21 mouse cellular contexts compared by ENCODE assay signal in the genomic region with DNA sequence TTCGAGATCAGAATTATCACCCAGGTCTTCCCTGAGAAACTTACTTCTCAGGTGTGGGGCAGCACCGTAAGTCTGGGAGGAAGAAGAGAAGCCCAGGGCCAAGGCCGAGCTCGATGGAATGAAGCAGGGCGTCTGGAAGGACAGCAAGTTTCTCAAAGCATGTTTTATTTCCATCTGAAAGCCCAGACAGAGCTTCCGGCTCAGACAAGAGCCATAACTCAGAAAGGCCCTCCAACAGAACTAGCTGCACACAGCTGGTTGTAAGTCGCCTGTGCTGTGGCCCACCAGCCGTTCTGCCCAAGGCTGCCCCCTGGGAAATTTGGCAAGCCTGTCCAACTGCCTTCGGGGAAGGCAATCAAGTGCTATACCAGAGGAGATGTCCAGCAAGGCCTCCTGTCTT. TPM values are rescaled to one million over a fixed set of nuclear protein-coding genes. Genes with fewer than 3 reads are reported as not detected.
DNase-seq lines count a peak whose midpoint lies in the region; ATAC-seq lines count a peak whose summit lies in the region.
"Had no signal": no experiment of that assay in that cellular context is flagged by ENCODE, and none has a peak within 500 bp of the region (broad histone marks: within the 10 kb centered on the region; RNA-seq: fewer than 3 reads in every experiment).

No protein-coding gene starts in this region.

- H3K4me2 ChIP-seq in kidney, embryonic 16.5 days (replicated peaks; ENCODE audit: low read depth, low read length) = no peak overlapping the region
- H3K4me2 ChIP-seq: embryonic facial prominence, embryonic 13.5 days; heart, embryonic 12.5 days; hindbrain, embryonic 13.5 days; midbrain, embryonic 13.5 days had no signal

- H3K36me3 ChIP-seq in kidney, embryonic 16.5 days (ENCODE audit: insufficient read depth, low read length) = no peaks in the 10 kb centered on the region
- H3K36me3 ChIP-seq in embryonic facial prominence, embryonic 10.5 days (replicated peaks) = no peaks in the 10 kb centered on the region
- no peaks in the 10 kb centered on the region for H3K36me3 ChIP-seq in limb, embryonic 10.5 days
- H3K36me3 ChIP-seq: embryonic facial prominence, embryonic 13.5 days; heart, embryonic 12.5 days; midbrain, embryonic 13.5 days had no signal

- no peak for ATAC-seq in kidney, embryonic 16.5 days (ENCODE audit: low FRiP score, low TSS enrichment)
- no peak for ATAC-seq in granulocyte monocyte progenitor cell, adult 5-6 weeks (replicated peaks; ENCODE audit: poor library complexity, severe bottlenecking)
- ATAC-seq: forebrain, embryonic 14.5 days; liver, postnatal 0 days; midbrain, embryonic 13.5 days had no signal

- no peak overlapping the region for H3K4me3 ChIP-seq in kidney, embryonic 16.5 days (ENCODE audit: low read length)
- H3K4me3 ChIP-seq in embryonic facial prominence, embryonic 10.5 days = no peak overlapping the region
- H3K4me3 ChIP-seq in limb, embryonic 10.5 days = no peak overlapping the region
- H3K4me3 ChIP-seq: embryonic facial prominence, embryonic 13.5 days; heart, embryonic 12.5 days; hindbrain, embryonic 13.5 days; midbrain, embryonic 13.5 days had no signal

- peaks cover 61% of the 10 kb centered on the region for H3K4me1 ChIP-seq in kidney, embryonic 16.5 days (ENCODE audit: insufficient read depth, low read length)
- peaks cover 61% of the 10 kb centered on the region for H3K4me1 ChIP-seq in embryonic facial prominence, embryonic 10.5 days
- peaks cover 60% of the 10 kb centered on the region for H3K4me1 ChIP-seq in limb, embryonic 10.5 days

- peak; percentile 30 for DNase-seq in cerebellum, adult 9-11 months
- DNase-seq in cerebellum, postnatal 14 days = no peak
- no peak for DNase-seq in kidney, adult 11 months
- no peak for DNase-seq in embryonic facial prominence, embryonic 10.5 days (ENCODE audit: low spot score)
- DNase-seq in limb, embryonic 10.5 days (ENCODE audit: low spot score) = no peak
- no peak for DNase-seq in heart, adult 18-20 months
- DNase-seq: adrenal gland, adult 8-10 months; cerebellum, adult 8-10 months; heart, postnatal 14 days; liver, postnatal 0 days; lung, postnatal 10 days; right cerebral cortex, postnatal 14 days had no signal

- 33% methylated on average over 9 of the region's 9 CpGs for WGBS in kidney, embryonic 16.5 days
- WGBS in embryonic facial prominence, embryonic 10.5 days = 75% methylated on average over 9 of the region's 9 CpGs
- 70% methylated on average over 9 of the region's 9 CpGs for WGBS in limb, embryonic 10.5 days

- peak overlapping the region; percentile 63 for H3K27ac ChIP-seq in kidney, embryonic 16.5 days (ENCODE audit: low read length)
- H3K27ac ChIP-seq in embryonic facial prominence, embryonic 10.5 days (replicated peaks) = 0 out of 2 replicates have a peak overlapping the region, but pooled peaks have one; percentile 6
- H3K27ac ChIP-seq in limb, embryonic 10.5 days = peak overlapping the region; percentile 72; the same call in 1 of the 2 replicates
- H3K27ac ChIP-seq: embryonic facial prominence, embryonic 13.5 days; hindbrain, embryonic 13.5 days; midbrain, embryonic 13.5 days had no signal

- H3K27me3 ChIP-seq in kidney, embryonic 16.5 days (ENCODE audit: insufficient read depth, low read length) = peaks cover 10% of the 10 kb centered on the region; the same call in 1 of the 2 replicates
- H3K27me3 ChIP-seq in embryonic facial prominence, embryonic 10.5 days (replicated peaks; ENCODE audit: low read depth, poor library complexity, severe bottlenecking) = peaks cover 82% of the 10 kb centered on the region
- peaks cover 38% of the 10 kb centered on the region for H3K27me3 ChIP-seq in limb, embryonic 10.5 days (ENCODE audit: low read depth, poor library complexity, severe bottlenecking)

- no peak overlapping the region for H3K9ac ChIP-seq in kidney, embryonic 16.5 days (replicated peaks; ENCODE audit: low read length)
- H3K9ac ChIP-seq: embryonic facial prominence, embryonic 13.5 days; heart, embryonic 12.5 days; hindbrain, embryonic 13.5 days; liver, postnatal 0 days; midbrain, embryonic 13.5 days had no signal

- no peaks in the 10 kb centered on the region for H3K9me3 ChIP-seq in kidney, embryonic 16.5 days (ENCODE audit: low read length)
- no peaks in the 10 kb centered on the region for H3K9me3 ChIP-seq in embryonic facial prominence, embryonic 10.5 days
- H3K9me3 ChIP-seq in limb, embryonic 10.5 days (replicated peaks) = no peaks in the 10 kb centered on the region
- H3K9me3 ChIP-seq: embryonic facial prominence, embryonic 13.5 days; heart, embryonic 12.5 days; hindbrain, embryonic 13.5 days; midbrain, embryonic 13.5 days had no signal

RNA-seq across cellular contexts. Expression of a gene that starts 29.8 kb away (rescaled TPM):
- polyA plus RNA-seq in kidney, embryonic 16.5 days (2015; fragmentation: Nextera tagmentation; extraction: Ambion mirVana) = 0.13 and 0.89 TPM in 2 replicates
- 0.29 and 0.52 TPM in 2 replicates for polyA plus RNA-seq in embryonic facial prominence, embryonic 10.5 days (2016; fragmentation: Nextera tagmentation; extraction: Ambion mirVana)
- 0.11 TPM in 1 of 2 replicates, not detected in the other for polyA plus RNA-seq in limb, embryonic 10.5 days (2016; fragmentation: Nextera tagmentation; extraction: Ambion mirVana)
- total RNA-seq in heart, adult 18-20 months (2021) = 1 to 10 TPM; 1.7 to 5.7 TPM
- total RNA-seq in granulocyte monocyte progenitor cell, adult 5-6 weeks (2014; fragmentation: Nextera tagmentation) = not detected in 2 replicates
- 0.34 TPM in 1 of 2 replicates, not detected in the other for total RNA-seq in granulocyte monocyte progenitor cell, adult 5-6 weeks (2017)
- total RNA-seq: liver, adult 2 months; megakaryocyte progenitor cell, adult 5-6 weeks had no signal
- polyA plus RNA-seq: liver, adult 2 months; liver, postnatal 0 days had no signal

RNA-seq across cellular contexts. Expression of a gene that starts 38.5 kb away (rescaled TPM):
- polyA plus RNA-seq in kidney, embryonic 16.5 days (2015; fragmentation: Nextera tagmentation; extraction: Ambion mirVana) = 0.96 and 1.6 TPM in 2 replicates
- polyA plus RNA-seq in embryonic facial prominence, embryonic 10.5 days (2016; fragmentation: Nextera tagmentation; extraction: Ambion mirVana) = 0.44 and 0.64 TPM in 2 replicates
- polyA plus RNA-seq in limb, embryonic 10.5 days (2016; fragmentation: Nextera tagmentation; extraction: Ambion mirVana) = 0.33 and 0.41 TPM in 2 replicates
- 10 to 100 TPM; 35.5 to 37.1 TPM for total RNA-seq in heart, adult 18-20 months (2021)
- not detected in 2 replicates for total RNA-seq in granulocyte monocyte progenitor cell, adult 5-6 weeks (2014; fragmentation: Nextera tagmentation)
- not detected in 2 replicates for total RNA-seq in granulocyte monocyte progenitor cell, adult 5-6 weeks (2017)
- total RNA-seq: megakaryocyte progenitor cell, adult 5-6 weeks had no signal

RNA-seq across cellular contexts. Expression of a gene that starts 55.3 kb away (rescaled TPM):
- 0.13 TPM in 1 of 2 replicates, not detected in the other for polyA plus RNA-seq in kidney, embryonic 16.5 days (2015; fragmentation: Nextera tagmentation; extraction: Ambion mirVana)
- 0.29 and 0.39 TPM in 2 replicates for polyA plus RNA-seq in embryonic facial prominence, embryonic 10.5 days (2016; fragmentation: Nextera tagmentation; extraction: Ambion mirVana)
- not detected in 2 replicates for polyA plus RNA-seq in limb, embryonic 10.5 days (2016; fragmentation: Nextera tagmentation; extraction: Ambion mirVana)
- under 1 TPM in 1 of 2 experiments, not detected in 1; 0.49 TPM for total RNA-seq in heart, adult 18-20 months (2021)
- total RNA-seq in granulocyte monocyte progenitor cell, adult 5-6 weeks (2014; fragmentation: Nextera tagmentation) = 1.2 TPM in 1 of 2 replicates, not detected in the other
- not detected in 2 replicates for total RNA-seq in granulocyte monocyte progenitor cell, adult 5-6 weeks (2017)
- total RNA-seq: liver, adult 2 months; megakaryocyte progenitor cell, adult 5-6 weeks had no signal
- polyA plus RNA-seq: heart, embryonic 12.5 days had no signal

Comparison
In these comparisons a context has a peak if more than half of its experiments do, and no peak if none do; other contexts are left out.
1. H3K27ac ChIP-seq: peak in every context shown above with its lines; median percentile 72 in limb, embryonic 10.5 days; 63 in kidney, embryonic 16.5 days; 6 in embryonic facial prominence, embryonic 10.5 days.